Mouse (Mus musculus) right cerebral cortex, postnatal 25 days (tissue): ENCODE measurements around the gene Ezr.

Experiments
- DNase-seq: peaks from one replicate; pipeline ENCODE4 v3.0.0; 2022

The Ezr gene

GRCm38 (mm10) chr17:6782611-6783005 lies at the start of gene Ezr:
Ezr (minus strand) TSS chr17:6782784.
- DNase-seq, result peak; percentile 79

GRCm38 (mm10) chr17:6830004-6830592 lies 47.5 kb upstream of the Ezr start:
- no peak for DNase-seq

GRCm38 (mm10) chr17:6828531-6829150 lies 46.1 kb upstream of the Ezr start:
- DNase-seq, result no peak

GRCm38 (mm10) chr17:6827740-6828461 lies 45.3 kb upstream of the Ezr start:
- DNase-seq, result peak; percentile 95

GRCm38 (mm10) chr17:6827159-6827733 lies 44.7 kb upstream of the Ezr start:
- DNase-seq, result no peak

GRCm38 (mm10) chr17:6816796-6817195 lies 34.2 kb upstream of the Ezr start:
- DNase-seq, result no peak

GRCm38 (mm10) chr17:6816151-6816550 lies 33.6 kb upstream of the Ezr start:
- no peak for DNase-seq

- no peak for DNase-seq
Measured at GRCm38 (mm10) chr17:6814656-6815055, 32.1 kb upstream of the Ezr start.

- DNase-seq, result no peak
Measured at GRCm38 (mm10) chr17:6812851-6813191, 30.2 kb upstream of the Ezr start.

- no peak for DNase-seq
Measured at GRCm38 (mm10) chr17:6811931-6812850, 29.6 kb upstream of the Ezr start.

GRCm38 (mm10) chr17:6809331-6809730 lies 26.7 kb upstream of the Ezr start:
- no peak for DNase-seq

- peak; percentile 14 for DNase-seq
Measured at GRCm38 (mm10) chr17:6808521-6809165, 26.1 kb upstream of the Ezr start.

GRCm38 (mm10) chr17:6807827-6808520 lies 25.4 kb upstream of the Ezr start:
- DNase-seq, result no peak

GRCm38 (mm10) chr17:6804853-6805543 lies 22.4 kb upstream of the Ezr start:
- no peak for DNase-seq

GRCm38 (mm10) chr17:6804111-6804510 lies 21.5 kb upstream of the Ezr start:
- DNase-seq, result no peak

- DNase-seq, result no peak
Measured at GRCm38 (mm10) chr17:6803614-6804013, 21.0 kb upstream of the Ezr start.

GRCm38 (mm10) chr17:6798392-6799061 lies 15.9 kb upstream of the Ezr start:
- DNase-seq, result no peak

- no peak for DNase-seq
Measured at GRCm38 (mm10) chr17:6797471-6797870, 14.9 kb upstream of the Ezr start.

- no peak for DNase-seq
Measured at GRCm38 (mm10) chr17:6794160-6794751, 11.7 kb upstream of the Ezr start.

- no peak for DNase-seq
Measured at GRCm38 (mm10) chr17:6789581-6790118, 7.1 kb upstream of the Ezr start.
